Comparison of ENCODE assay signal across 26 mouse cellular contexts in the genomic region with DNA sequence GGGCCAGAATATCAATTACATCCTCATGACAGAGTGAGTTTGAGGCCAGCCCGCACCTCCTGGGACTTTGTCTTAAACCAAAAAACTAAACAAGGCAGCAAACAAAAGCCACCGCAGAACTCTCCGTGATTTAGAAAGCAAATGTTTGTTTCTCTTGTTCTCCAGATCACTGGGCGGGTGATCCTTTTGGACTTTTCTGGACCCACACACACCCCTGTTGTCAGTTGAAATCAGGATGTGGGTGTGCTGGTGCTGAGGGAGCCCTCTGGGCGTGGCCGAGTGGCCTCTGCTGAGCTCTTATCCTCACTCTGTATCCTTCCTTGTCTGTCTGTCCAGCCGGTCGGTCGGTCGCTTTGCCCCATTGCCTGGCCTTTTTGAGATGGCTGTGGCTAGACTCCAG.
DNase-seq lines count a peak whose midpoint lies in the region; ATAC-seq and TF ChIP-seq lines count a peak whose summit lies in the region.
"Had no signal": no experiment of that assay in that cellular context is flagged by ENCODE, and none has a peak within 500 bp of the region (broad histone marks: within the 10 kb centered on the region; RNA-seq: fewer than 3 reads in every experiment).

No protein-coding gene starts in this region.

- TF ChIP-seq EP300 in liver, postnatal 0 days (IDR thresholded peaks at IDR 0.05; ENCODE audit: low read depth) = no peak

- TF ChIP-seq CTCF in gastrocnemius, adult 2 months (IDR thresholded peaks at IDR 0.05) = no peak
- TF ChIP-seq CTCF in liver, adult 2 months (IDR thresholded peaks at IDR 0.05; ENCODE audit: low read depth, low read length) = no peak
- TF ChIP-seq CTCF in liver, postnatal 0 days (IDR thresholded peaks at IDR 0.05; ENCODE audit: low read depth) = no peak

- H3K9ac ChIP-seq in liver, adult 2 months (ENCODE audit: low read depth, low read length) = no peak overlapping the region
- no peak overlapping the region for H3K9ac ChIP-seq in liver, postnatal 0 days (replicated peaks)
- H3K9ac ChIP-seq: hindbrain, embryonic 14.5 days; limb, embryonic 13.5 days; stomach, embryonic 15.5 days had no signal

- H3K9me3 ChIP-seq in liver, postnatal 0 days (ENCODE audit: low read length) = no peaks in the 10 kb centered on the region
- H3K9me3 ChIP-seq: limb, embryonic 13.5 days; midbrain, embryonic 10.5 days; stomach, embryonic 15.5 days had no signal

- intact Hi-C loops in gastrocnemius, adult 2 months (cut with DNase I) = no loop called here
- intact Hi-C loops in gastrocnemius, postnatal 36 days (cut with DNase I) = no loop called here

- no peak for ATAC-seq in liver, postnatal 0 days
- 0 out of 2 replicates have a peak, but pooled peaks have one; percentile 32 for ATAC-seq in megakaryocyte-erythroid progenitor cell, adult 5-6 weeks (replicated peaks; ENCODE audit: low FRiP score, low TSS enrichment, poor library complexity, severe bottlenecking)
- ATAC-seq: intestine, postnatal 0 days; lung, postnatal 0 days; Patski had no signal

- H3K27me3 ChIP-seq in liver, adult 2 months (ENCODE audit: control insufficient read depth, insufficient read depth, low read length) = no peaks in the 10 kb centered on the region
- H3K27me3 ChIP-seq in liver, postnatal 0 days (ENCODE audit: insufficient read depth, low read length) = no peaks in the 10 kb centered on the region
- H3K27me3 ChIP-seq: limb, embryonic 13.5 days; Patski; stomach, embryonic 15.5 days had no signal

- H3K4me2 ChIP-seq in liver, postnatal 0 days (ENCODE audit: low read depth, low read length) = no peak overlapping the region
- H3K4me2 ChIP-seq: heart, embryonic 11.5 days; hindbrain, embryonic 14.5 days; limb, embryonic 13.5 days; stomach, embryonic 15.5 days had no signal

- H3K36me3 ChIP-seq in liver, adult 2 months (ENCODE audit: control insufficient read depth, insufficient read depth, low read length) = peaks cover 2% of the 10 kb centered on the region; the same call in 1 of the 2 replicates
- no peaks in the 10 kb centered on the region for H3K36me3 ChIP-seq in liver, postnatal 0 days (replicated peaks; ENCODE audit: insufficient read depth, low read length)
- H3K36me3 ChIP-seq: limb, embryonic 13.5 days; midbrain, embryonic 10.5 days; stomach, embryonic 15.5 days had no signal

- H3K4me1 ChIP-seq in liver, adult 2 months (ENCODE audit: control insufficient read depth, insufficient read depth, low read length) = peaks cover 17% of the 10 kb centered on the region
- H3K4me1 ChIP-seq in liver, postnatal 0 days (ENCODE audit: insufficient read depth) = peaks cover 10% of the 10 kb centered on the region; the same call in 1 of the 2 replicates

- DNase-seq in gastrocnemius, adult 2 months = no peak
- DNase-seq in gastrocnemius, postnatal 36 days = no peak
- peak; percentile 69 for DNase-seq in liver, adult 2 months (ENCODE audit: extremely low read depth, low read depth, low spot score)
- DNase-seq in liver, postnatal 0 days = no peak
- peak; percentile 24 for DNase-seq in A20 (ENCODE audit: low read depth, low spot score)
- no peak for DNase-seq in adrenal gland, postnatal 10 days
- DNase-seq: adrenal gland, postnatal 14 days; cerebellum, adult 18-20 months; cerebellum, postnatal 10 days; gastrocnemius, postnatal 10 days; kidney, adult 9 months; kidney, postnatal 10 days; right cerebral cortex, postnatal 25 days; thymus, postnatal 14 days had no signal

- peak overlapping the region; percentile 90 for H3K27ac ChIP-seq in gastrocnemius, adult 2 months
- peak overlapping the region; percentile 33 for H3K27ac ChIP-seq in liver, adult 2 months (replicated peaks; ENCODE audit: insufficient read depth, low read depth, low read length)
- H3K27ac ChIP-seq in liver, postnatal 0 days (ENCODE audit: low read depth) = no peak overlapping the region
- H3K27ac ChIP-seq: hindbrain, embryonic 14.5 days; limb, embryonic 13.5 days; macrophage; midbrain, embryonic 10.5 days; stomach, embryonic 15.5 days had no signal

- H3K79me2 ChIP-seq in liver, adult 2 months (ENCODE audit: control insufficient read depth, insufficient read depth, low read length) = no peaks in the 10 kb centered on the region

- H3K4me3 ChIP-seq in gastrocnemius, adult 2 months = no peak overlapping the region
- no peak overlapping the region for H3K4me3 ChIP-seq in liver, adult 2 months (ENCODE audit: insufficient read depth, low read depth, low read length)
- H3K4me3 ChIP-seq in liver, postnatal 0 days (ENCODE audit: low read depth, low read length) = no peak overlapping the region
- H3K4me3 ChIP-seq: erythroblast, embryonic 14.5 days; limb, embryonic 13.5 days; midbrain, embryonic 10.5 days; myocyte; stomach, embryonic 15.5 days had no signal

- TF ChIP-seq POLR2A in liver, adult 2 months (IDR thresholded peaks at IDR 0.05; ENCODE audit: extremely low read depth, insufficient read depth, low read length) = no peak

- 22% methylated on average over 10 of the region's 10 CpGs for WGBS in liver, adult 2 months
- WGBS in liver, postnatal 0 days (ENCODE audit: insufficient replicate concordance) = 64% methylated on average over 10 of the region's 10 CpGs

Comparison
In these comparisons a context has a peak if more than half of its experiments do, and no peak if none do; other contexts are left out.
1. DNase-seq: peak in liver, adult 2 months (single experiment) and A20 (single experiment); none in gastrocnemius, adult 2 months (single experiment), gastrocnemius, postnatal 36 days (0 of 2), liver, postnatal 0 days (single experiment) and adrenal gland, postnatal 10 days (single experiment).